Mouse (Mus musculus) kidney, adult 18-20 months (tissue): ENCODE data around the gene Them4.

Source experiments
- DNase-seq: peaks from one replicate; pipeline ENCODE4 v3.0.0; 2021

Gene Them4

GRCm38 (mm10) chr3:94369709-94370108 lies 59.8 kb downstream of the Them4 start:
- DNase-seq = no peak

GRCm38 (mm10) chr3:94371637-94372036 lies 61.7 kb downstream of the Them4 start:
- peak; percentile 93 for DNase-seq

- DNase-seq = no peak
Observed at GRCm38 (mm10) chr3:94372038-94372437, 62.1 kb downstream of the Them4 start.

- peak; percentile 77 for DNase-seq
Observed at GRCm38 (mm10) chr3:94372641-94373040, 62.8 kb downstream of the Them4 start, which contains the start of gene Rorc. Gene Rorc (plus strand): TSS chr3:94372794.

GRCm38 (mm10) chr3:94373090-94373489 lies 63.2 kb downstream of the Them4 start:
- no peak for DNase-seq

DNA sequence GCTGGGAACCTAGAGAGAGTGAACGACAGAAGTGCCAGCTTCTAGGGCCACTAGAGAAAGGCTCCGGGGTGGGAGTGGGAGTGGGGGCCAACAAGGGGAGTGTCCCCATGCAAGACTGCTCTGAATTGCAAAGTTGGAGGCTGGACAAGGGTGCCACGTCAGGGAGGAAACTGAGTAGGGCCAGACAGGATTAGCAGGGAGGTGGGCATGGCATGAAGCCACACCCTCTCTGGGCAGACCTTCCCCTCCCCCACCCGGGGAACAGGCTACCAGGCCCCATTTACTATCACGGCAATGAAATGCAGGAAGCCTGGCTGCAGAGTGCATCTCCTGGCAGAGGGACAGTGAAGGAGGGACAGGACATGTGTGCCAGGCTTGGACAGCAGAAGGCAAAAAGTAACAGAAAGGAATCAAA lies 63.7 kb downstream of the Them4 start:
- peak; percentile 59 for DNase-seq

DNA sequence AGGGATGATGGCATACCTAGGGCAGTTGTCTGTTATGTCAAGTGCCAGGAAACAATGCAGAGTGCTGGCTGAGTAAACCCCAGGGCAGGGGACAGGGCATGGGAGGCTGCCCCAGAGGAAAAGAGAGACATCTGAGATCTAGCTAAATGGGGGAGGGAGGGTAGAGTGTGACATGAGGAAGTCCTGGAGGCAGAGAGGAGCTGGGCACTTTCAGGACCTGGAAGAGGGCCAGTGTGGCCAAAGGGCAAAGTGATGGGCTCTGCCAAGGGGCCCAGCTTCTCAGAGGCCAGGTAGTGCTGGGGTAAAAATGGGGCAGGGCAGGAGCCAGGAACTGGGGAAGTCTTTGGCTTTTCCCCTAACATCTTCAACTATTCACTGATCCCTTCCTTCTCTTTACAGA lies 64.7 kb downstream of the Them4 start:
- DNase-seq = peak; percentile 75

GRCm38 (mm10) chr3:94375146-94375545 lies 65.3 kb downstream of the Them4 start:
- no peak for DNase-seq

GRCm38 (mm10) chr3:94375861-94376260 lies 66.0 kb downstream of the Them4 start:
- DNase-seq = no peak

GRCm38 (mm10) chr3:94377028-94377923 lies 67.4 kb downstream of the Them4 start:
- DNase-seq = no peak

GRCm38 (mm10) chr3:94379831-94380510 lies 70.1 kb downstream of the Them4 start:
- no peak for DNase-seq
